Mouse (Mus musculus) heart, postnatal 0 days (tissue): Measurements from ENCODE around the gene Wars2.

Experiments used
- CTCF ChIP-seq: IDR thresholded peaks from 2 replicates; pipeline ENCODE4 v1.5.1; 2016; ENCODE audit warnings: antibody characterized with exemption, control low read depth, low read depth
- EP300 ChIP-seq: IDR thresholded peaks from 2 replicates; pipeline ENCODE4 v1.6.1; 2016; ENCODE audit warnings: antibody characterized with exemption, low read depth

- no peak for TF ChIP-seq CTCF
- no peak for TF ChIP-seq EP300
Observed at GRCm38 (mm10) chr3:99131973-99132372, 8.9 kb upstream of the Wars2 start.
